Mouse (Mus musculus): ENCODE results near the gene Dclk1.

Gene Dclk1

DNA sequence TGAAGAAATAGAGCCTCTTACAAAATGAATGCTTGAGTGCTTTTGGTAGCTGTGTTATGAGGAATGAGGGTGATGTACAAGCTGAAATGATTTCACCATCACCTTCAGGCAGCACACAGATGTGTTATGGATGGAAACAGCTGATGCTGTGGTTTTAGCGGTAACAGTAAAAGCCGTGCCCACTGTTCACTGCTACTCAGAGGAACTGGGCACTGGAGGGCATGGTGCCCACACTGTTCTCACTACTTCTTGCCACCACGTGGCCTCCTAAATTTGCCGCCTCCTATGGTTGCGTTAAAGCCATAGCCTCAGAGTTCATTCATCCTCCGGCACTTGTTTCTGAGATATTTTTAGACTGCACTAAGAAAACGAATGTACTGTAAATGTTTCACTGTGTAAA lies 18.0 kb downstream of the Dclk1 start:
- in situ Hi-C loops (cut with MboI, MseI), result no loop called here

DNA sequence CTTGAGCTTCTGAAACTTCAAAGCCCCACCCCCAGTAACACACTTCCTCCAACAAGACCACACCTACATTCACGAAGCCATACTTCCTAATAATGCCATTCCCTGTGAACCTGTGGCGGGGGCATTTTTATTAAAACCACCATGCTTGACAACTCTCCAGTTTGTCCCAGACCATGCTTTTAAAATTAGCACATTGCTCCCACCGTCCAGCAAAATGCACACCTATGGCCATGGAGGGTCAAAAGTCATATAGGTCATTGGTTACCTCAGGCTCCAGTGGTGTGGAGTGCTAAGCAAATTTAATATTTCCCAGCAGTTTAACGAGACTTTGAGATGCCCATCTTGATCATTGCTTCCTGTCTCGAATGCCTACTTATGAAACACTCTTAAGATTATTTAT lies 23.9 kb downstream of the Dclk1 start:
- in situ Hi-C loops (cut with MboI, MseI), result no loop called here

DNA sequence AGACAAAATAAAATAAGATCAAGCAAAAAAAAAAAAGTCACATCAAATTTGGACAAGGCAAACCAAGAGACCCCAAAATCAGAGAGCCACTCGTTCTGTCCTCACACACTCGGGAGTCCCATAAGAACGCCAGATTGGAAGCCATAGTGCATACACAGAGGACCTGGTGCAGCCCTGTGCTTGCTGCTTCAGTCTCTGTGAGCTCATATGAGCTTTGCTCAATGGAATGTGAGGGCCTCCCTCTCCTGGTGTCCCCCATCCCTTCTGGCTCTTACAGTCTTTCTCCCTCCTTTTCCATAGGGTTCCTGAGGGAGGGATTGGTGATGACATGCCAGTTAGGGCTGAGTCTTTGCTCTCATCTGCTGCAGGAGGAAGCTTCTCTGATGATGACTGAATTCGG lies 27.6 kb downstream of the Dclk1 start:
- in situ Hi-C loops (cut with MboI, MseI), result no loop called here

DNA sequence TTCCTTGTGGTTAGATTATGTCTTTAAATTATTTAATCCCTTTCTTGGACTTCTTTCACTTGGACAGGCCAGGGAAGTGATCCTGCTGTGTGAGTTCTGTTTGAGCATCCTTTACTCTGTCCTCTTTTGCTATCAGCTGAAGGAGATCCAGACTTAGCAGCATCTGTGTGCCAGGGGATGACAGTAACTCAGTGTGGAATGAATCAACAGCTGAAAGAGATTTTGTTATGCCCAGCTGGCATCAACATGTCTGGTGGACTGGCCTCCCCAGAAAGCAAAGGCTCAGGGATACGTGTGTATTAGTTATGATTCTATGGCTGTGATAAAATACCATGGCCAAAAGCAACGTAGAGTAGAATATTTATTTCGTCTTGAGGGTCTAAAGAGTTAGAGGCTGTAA lies 28.2 kb downstream of the Dclk1 start:
- in situ Hi-C loops (cut with MboI, MseI), result no loop called here

DNA sequence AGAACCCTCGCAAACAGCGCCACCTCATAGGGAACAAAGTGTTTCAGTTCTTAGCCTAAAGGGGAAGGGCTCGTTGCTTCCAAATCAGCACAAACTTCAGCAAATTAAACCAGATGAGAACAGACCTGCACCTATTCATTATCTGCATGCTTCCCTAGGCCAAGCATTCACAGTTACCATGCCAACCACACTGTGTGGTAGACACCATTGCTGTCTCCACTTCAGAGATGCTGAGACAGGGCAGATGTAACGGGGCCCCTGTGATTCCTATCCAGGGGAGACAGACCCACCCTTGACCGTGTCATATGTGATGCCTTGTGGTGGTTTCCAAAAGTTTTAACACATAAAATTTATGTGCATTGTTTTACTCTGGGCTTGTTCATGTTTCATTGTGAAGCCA lies 28.8 kb downstream of the Dclk1 start:
- in situ Hi-C loops (cut with MboI, MseI), result no loop called here

DNA sequence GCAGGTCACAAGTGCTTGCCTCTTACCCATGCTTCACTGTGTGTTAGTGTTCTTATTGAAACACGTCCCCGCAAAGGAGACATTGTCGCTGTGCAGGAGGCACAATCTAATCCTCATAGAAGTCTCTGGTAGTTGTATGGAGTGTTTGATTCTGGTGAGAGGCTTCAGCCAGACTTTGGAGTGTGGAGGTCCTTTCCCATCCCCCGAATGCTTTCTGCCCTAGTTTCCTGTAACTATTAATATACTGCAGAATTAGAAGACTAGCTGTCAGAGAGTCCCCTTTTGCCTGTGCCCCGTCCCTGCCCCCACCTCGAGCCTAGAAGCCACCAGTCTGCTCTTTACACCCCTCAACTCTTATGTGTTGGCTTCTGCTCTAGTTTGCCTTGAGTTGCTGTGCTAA lies 30.4 kb downstream of the Dclk1 start:
- in situ Hi-C loops (cut with MboI, MseI), result no loop called here

DNA sequence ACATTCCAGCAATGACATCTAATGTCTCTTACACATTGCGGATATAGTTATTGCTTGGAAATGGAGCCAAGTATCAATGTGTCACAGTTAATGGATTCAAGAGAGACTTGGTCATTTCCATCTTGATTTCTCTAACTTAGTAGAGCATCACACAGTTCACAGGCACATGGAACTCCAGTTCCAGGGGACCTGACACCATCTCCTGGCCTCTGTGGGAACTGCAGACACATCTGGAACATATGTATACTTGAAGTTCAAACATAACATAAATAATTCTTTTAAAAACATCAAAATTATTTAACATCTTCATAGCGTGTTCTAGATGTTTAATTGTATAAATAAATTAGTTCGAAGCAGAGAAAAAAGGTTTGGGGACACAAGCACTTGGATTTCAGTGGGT lies 34.3 kb downstream of the Dclk1 start:
- in situ Hi-C loops (cut with MboI, MseI), result no loop called here

DNA sequence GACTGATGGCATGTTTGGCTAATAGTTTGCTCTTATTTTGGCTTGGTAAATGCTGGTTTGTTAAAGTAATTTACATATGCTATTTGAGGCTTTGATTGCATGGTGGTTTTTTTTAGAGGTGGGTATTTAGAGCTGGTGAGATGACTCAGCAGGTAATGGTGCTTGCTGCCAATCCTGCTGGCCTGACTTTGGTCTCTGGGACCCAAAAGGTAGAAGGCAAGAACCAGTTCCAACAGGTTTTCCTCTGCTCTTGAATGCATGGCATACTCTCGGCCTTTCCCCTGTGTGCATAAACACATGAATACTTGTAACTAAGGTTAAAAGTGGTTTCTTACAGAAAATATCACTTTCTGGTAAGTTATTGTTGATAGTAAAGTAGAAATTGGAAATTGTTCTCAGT lies 34.7 kb downstream of the Dclk1 start:
- in situ Hi-C loops (cut with MboI, MseI), result no loop called here

DNA sequence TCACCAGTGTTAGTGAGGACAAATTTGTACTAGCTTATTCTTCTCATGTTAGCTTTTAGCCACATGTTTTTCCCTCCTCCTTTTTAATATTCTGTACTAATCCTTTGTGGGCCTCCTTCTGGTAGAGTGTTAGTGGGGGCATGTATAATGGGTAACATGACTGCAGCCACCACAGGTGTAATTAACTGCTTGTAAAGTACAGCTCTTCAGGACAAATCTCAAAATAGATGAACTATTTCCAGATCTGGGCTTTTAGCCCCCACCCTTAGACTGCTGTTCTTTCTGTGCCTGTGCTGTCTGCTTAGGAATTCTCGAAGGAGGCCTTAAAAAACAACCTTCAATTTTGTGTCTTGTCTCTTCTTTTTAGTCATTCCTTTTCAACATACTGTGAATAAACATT lies 35.7 kb downstream of the Dclk1 start:
- in situ Hi-C loops (cut with MboI, MseI), result no loop called here

DNA sequence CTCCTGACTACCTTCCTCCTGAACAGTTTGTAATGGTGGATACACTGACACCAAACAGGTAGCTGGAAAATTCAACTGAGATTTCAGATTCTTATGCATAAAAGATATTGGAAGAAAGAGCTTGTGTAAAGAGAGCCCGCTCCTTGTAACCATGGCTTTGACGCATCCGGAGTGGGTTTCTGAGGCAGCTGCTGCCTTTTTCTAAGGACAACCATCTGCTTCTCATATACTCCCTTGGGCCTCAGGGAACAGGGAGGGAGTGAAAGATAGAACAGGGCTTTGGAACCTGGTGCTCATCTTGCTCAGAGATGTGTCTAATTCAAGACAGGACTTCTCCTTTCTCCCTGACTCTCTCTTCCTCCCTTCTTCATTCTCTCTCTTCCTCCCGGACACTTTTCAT lies 37.8 kb downstream of the Dclk1 start:
- in situ Hi-C loops (cut with MboI, MseI), result no loop called here

DNA sequence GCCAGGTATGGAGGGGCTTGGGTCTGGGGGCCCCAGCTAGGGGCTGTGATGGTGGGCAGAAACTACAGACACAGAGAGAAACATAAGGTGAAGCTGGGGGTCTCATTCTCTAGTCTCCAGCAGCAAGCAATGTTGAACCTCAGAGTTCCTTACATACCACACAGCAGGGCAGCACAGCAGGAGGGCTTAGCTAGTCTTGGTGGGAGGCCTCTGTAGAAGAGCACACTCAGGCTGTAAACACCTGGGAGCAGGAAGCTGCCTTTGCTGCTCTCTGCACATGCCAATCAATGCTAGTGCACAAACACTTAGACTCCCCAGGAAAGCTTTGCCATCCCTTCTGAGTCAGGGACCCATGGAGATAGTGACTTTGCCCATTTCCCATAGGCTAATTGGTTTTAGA lies 38.3 kb downstream of the Dclk1 start:
- in situ Hi-C loops (cut with MboI, MseI), result no loop called here

DNA sequence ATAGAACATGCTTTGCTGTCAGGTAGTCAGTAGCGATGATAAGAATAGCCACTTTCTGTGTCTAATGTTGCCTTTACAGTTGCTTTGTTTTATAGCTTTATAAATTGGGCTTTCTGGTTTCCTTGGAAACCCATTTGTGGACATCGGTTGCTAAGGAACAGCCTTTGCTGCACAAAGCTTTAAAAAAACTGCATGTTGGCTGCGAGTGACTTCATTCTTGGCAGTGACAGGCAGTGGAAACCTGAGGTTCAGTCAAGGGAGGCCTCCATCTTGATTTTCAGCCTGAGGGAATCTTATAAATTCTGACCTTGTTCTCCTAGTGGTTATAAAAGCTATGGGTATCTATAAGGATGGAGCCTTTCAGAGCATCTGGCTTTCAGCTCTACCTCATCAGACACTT lies 42.1 kb downstream of the Dclk1 start:
- in situ Hi-C loops (cut with MboI, MseI), result no loop called here

DNA sequence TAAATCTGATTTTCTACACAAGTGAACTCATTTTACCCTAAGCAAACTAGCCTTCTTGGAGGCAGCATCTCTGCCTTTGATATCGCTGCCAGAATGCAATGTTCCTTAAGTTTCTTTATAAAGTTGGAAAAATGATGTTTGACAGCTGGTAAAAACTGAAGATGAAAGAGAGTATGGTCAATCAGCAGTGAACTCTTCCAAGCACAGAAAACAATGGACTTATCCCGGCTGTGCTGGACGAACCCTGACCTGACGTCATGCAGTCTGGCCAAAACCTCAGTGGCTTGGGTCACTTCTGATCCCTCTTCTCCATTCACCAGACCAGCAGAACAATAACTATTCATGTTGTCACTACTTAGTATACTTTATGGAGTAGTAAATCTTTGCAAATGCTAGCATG lies 46.6 kb downstream of the Dclk1 start:
- in situ Hi-C loops (cut with MboI, MseI), result no loop called here

DNA sequence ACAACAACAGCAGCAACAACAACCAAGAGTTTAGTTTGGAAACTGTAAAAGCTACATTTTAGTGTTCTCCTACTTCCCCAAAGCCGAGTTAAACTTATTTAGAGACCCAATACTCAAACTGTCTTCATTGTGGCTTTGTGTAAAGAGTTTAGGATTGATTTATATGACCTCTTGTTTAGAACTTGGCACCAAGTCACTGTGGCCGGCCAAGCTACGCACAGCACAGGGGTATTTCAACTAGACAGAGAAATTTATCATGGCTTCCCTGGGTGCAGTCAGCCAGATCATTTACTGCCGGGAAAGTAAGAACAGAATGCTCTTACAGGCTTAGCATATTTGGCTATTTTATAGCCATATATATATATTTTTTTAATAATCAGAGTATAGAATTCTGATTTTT lies 49.8 kb downstream of the Dclk1 start:
- in situ Hi-C loops (cut with MboI, MseI), result no loop called here

DNA sequence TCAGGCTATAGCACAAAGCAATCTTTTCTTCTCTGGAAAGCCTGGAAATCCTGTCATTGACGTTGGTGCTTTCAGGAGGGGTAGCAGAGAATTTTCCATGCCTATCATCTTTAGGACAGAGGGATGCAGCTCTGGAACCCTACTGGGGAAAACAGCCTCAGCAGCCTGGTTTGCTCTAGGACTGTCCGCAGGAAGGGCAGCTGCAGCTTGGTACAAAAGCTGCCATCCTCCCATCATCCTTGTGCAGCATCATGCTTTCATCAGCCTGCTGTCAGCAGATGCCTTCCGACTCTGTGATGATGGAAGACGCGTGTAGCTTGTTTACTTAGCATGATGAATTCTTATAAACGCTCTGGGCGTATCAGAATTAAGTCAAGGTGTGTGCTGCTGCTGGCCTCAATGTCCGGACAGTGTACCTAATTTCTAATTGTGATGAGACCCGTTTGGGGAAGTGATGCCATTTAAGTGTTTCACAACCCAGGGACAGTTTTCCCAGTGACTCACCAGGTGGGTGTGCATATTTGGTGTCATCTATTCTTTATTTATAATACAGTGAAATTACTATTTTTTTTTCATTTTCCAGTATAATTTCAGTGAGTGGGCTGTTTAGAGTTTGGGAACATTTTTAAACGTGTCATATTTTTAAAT lies 50.7 kb downstream of the Dclk1 start:
- in situ Hi-C loops (cut with MboI, MseI), result no loop called here

DNA sequence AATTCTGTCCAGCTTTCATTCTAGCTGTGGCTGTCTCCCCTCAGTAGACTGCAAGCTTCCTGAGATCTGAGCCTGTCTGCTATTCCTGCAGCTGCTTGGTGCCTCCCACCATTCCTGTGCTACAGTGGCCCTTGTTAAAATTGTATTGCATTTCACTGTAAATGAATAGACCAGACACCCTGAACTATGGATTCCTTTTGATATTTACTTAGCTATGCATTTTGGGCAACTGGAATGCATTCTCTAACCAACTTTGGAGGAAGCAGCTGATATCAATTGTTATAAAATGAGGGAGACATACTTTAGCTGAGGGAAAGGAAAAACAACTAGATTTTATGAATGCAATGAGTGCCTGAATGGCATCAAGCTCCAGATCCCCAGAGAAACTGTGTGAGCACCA lies 63.5 kb downstream of the Dclk1 start:
- in situ Hi-C loops (cut with MboI, MseI), result no loop called here

DNA sequence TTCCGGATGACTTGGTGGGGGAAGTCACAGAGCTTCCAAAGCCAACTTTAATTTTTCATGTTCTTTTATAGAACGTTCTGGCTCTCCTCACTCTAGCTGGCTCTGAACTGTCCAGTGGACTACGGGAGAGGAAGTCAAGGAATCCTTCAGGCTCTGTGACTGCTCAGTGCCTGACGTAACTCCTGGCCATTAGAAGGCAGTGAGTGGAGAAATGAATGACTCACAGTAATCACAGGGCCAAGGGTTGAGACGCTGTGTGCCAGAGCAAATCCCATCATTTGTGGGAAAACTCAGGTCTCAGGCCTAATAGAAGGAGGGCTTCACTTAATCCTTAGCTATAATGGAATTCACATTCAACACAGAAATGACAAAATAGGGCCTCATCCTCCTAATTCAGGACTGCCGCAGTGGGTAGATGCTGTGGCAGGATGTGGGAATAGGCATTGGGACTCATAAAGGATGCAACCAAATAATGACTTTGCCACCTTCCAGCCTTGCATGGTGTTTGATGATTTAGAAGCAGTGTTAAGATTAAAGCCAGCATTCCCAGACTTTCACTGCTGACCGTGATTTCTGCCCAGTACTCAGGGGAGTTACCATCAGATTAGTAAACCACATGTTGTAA lies 65.5 kb downstream of the Dclk1 start:
- in situ Hi-C loops (cut with MboI, MseI), result no loop called here

DNA sequence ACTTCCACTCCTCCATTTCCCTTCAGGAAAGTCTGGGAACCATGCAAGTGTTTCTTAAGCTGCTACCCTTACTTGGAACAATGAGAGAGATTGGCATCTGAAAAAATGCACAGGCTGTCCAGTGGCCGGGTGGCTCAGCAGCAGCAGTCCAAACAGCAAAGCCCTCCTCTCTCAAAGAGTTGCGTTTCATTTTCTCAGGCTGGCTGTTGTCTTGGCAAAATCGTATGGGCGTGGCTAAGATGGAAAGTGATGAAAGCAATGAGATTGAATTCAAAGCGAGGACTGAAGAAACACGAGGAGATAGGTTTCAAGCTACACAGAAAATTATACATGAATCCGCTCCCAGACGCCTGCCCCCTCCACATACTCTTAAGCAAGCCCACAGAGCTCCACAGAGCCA lies 67.8 kb downstream of the Dclk1 start:
- in situ Hi-C loops (cut with MboI, MseI), result no loop called here

DNA sequence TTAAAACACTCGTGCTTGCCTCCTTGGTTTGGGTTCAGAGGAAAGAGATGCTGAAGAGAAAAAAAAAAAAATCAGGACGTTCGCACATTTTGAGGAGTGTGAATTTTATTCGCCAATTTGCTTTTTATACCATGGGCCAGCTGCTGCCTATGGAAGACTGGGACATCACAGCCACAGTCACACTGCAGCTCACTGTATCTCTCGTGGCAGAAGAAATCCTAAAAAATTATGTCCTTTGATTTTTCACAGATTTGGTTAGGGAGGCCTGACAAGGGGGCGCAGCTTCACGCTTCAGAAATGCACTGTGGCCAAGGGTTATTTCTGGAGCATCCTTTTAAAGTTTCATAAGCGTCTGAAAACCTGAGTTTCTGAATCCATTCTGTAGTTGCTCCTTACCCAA lies 73.7 kb downstream of the Dclk1 start:
- in situ Hi-C loops (cut with MboI, MseI), result no loop called here

DNA sequence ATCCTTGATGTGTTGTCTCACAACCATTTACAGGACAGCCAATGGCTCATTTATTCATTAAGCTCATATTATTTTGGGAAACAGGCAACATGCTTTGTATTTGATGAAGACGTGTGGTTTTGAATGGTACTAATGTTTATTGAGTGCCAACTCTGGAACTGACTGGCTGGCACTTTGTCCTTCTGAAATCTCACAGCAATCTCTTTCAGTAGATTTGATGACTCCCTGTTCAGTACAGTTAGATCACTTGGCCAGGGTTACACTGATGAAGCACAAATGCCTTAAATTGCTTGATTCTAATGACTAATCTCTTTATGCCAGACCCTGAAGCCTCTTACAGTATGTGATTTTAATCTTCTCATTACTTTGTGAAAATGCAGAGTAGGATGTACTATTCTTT lies 75.9 kb downstream of the Dclk1 start:
- in situ Hi-C loops (cut with MboI, MseI), result no loop called here

DNA sequence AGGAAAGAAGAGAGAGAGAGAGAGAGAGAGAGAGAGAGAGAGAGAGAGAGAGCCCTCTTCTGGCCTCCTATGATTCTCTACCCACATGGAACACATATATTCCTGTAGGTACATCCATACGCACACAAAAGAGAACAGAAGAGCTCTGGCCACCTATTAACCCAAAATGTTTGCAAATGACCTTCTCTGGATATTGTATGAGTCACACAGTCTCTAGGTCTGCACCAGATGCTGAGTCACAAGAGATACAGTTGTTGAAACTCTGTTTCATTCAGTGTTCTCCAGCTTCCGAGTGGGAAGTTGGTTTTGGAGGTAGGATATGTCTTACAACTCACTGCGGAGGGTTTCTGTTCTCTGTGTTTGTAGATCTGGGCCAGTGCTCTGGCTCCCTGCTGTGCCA lies 78.4 kb downstream of the Dclk1 start:
- in situ Hi-C loops (cut with MboI, MseI), result no loop called here

DNA sequence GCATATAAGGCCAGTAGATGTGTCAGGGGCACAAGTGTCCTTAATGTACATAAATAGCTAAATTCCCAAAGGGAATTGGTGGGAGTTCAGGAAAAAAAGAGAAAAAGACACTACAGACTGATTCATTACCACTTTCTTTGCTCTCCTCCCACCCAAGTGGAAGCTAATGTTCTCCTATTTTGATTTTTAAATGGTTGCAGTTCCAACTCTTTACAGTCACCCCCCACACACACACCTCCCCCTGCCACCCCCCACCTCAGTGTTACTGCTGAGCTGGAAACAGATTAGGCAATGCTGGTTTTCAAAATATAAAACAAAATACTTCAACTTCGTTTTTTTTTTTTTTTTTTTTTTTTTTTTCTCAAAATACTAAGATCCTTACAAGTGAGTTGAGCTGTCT lies 81.9 kb downstream of the Dclk1 start:
- in situ Hi-C loops (cut with MboI, MseI), result no loop called here

DNA sequence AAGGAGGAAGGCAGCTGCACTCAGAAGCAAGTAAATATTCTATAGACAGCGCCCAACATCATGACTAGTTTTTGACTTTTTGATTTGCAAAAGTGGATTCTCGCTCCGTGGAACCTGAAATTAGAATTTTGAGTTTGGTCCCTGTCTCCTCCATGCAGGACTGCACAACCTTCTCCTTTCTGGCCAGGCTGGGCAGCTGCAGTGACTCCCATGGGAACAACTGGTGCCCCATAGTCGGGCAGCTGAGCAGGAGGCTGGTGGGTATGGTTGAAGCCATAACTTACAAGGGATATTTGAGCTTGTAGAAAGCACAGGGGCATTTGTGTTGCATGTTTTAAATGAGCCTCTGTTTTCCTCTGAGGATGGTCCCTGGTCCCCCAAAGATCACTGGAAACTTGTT lies 88.3 kb downstream of the Dclk1 start:
- in situ Hi-C loops (cut with MboI, MseI), result no loop called here

DNA sequence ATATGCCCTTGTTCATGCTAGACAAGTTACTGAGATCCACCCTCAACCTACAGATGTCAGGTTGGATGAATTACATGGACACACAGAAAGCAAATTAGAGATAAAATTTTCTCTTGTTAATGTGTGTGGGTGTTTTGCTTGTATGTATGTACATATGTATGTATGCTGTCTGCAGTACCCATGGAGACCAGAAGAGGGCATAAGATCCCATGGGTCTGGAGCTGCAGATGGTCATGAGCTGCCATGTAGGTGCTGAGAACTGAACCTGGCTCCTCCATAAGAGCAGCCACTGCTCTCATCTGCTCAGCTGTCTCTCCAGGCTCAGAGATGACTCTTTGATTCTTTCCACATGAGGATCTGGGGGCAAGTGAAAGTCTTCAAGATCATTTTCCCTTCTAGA lies 89.5 kb downstream of the Dclk1 start:
- in situ Hi-C loops (cut with MboI, MseI), result no loop called here
